Mouse (Mus musculus): ENCODE measurements around the gene Gm10382.
"Not testable (repeated sequence)": the region's sequence is repeated elsewhere in the genome, so short reads cannot be mapped to it uniquely, and the experiment has no call there.

DNA sequence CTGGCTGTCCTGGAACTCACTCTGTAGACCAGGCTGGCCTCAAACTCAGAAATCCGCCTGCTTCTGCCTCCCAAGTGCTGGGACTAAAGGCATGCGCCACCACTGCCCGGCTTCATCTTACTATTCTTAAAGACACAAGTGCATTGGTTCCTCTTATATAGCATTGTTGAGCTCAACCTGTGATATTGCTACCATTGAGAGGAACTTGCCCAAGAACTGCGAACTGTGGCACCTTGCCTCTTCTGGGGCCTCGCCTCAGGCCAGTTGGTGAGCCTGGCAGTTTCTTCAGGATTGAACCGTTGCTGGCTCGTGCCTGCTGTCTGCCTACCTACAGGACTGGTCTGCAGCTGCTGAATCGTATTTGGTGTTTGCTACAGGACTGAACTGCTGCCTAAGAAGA is 23.4 kb downstream of the Gm10382 start:
- not testable (repeated sequence) for TF ChIP-seq CTCF, EP300 (IDR thresholded peaks at IDR 0.05; ENCODE audit: low read depth)

All from liver, embryonic 14.5 days (tissue).